In genomic region chr5:76305616-76306015, GRCm38 (mm10) we compare ENCODE assay signal across 9 mouse cellular contexts. TPM values are rescaled to one million over a fixed set of nuclear protein-coding genes. Genes with fewer than 3 reads are reported as not detected.
DNase-seq lines count a peak whose midpoint lies in the region; ATAC-seq and TF ChIP-seq lines count a peak whose summit lies in the region.
"Had no signal": no experiment of that assay in that cellular context is flagged by ENCODE, and none has a peak within 500 bp of the region (broad histone marks: within the 10 kb centered on the region; RNA-seq: fewer than 3 reads in every experiment).

No protein-coding gene starts in this region.

- no peak for TF ChIP-seq EP300 in ES-Bruce4 (IDR thresholded peaks at IDR 0.05; ENCODE audit: insufficient read depth, low read depth, low read length)

- TF ChIP-seq POLR2A in ES-Bruce4 (IDR thresholded peaks at IDR 0.05; ENCODE audit: insufficient read depth, low read length), result no peak

- H3K4me1 ChIP-seq in ES-Bruce4 (ENCODE audit: control insufficient read depth, insufficient read depth, low read length), result no peaks in the 10 kb centered on the region
- peaks cover 19% of the 10 kb centered on the region for H3K4me1 ChIP-seq in embryonic facial prominence, embryonic 14.5 days (ENCODE audit: control insufficient read depth, insufficient read depth, low read length)
- H3K4me1 ChIP-seq in kidney, embryonic 14.5 days (ENCODE audit: control insufficient read depth, insufficient read depth, low read length), result peaks cover 9% of the 10 kb centered on the region
- peaks cover 27% of the 10 kb centered on the region for H3K4me1 ChIP-seq in midbrain, embryonic 15.5 days

- ATAC-seq in embryonic facial prominence, embryonic 14.5 days (ENCODE audit: low read depth), result no peak
- ATAC-seq in kidney, embryonic 14.5 days (ENCODE audit: low FRiP score, low TSS enrichment), result peak; percentile 32; the same call in 1 of the 2 replicates
- ATAC-seq in midbrain, embryonic 15.5 days (replicated peaks), result no peak

- no peaks in the 10 kb centered on the region for H3K27me3 ChIP-seq in ES-Bruce4 (ENCODE audit: control insufficient read depth, insufficient read depth, low read length, poor library complexity, severe bottlenecking)
- no peaks in the 10 kb centered on the region for H3K27me3 ChIP-seq in embryonic facial prominence, embryonic 14.5 days (replicated peaks; ENCODE audit: control insufficient read depth, insufficient read depth, low read length)
- no peaks in the 10 kb centered on the region for H3K27me3 ChIP-seq in kidney, embryonic 14.5 days (ENCODE audit: control insufficient read depth, insufficient read depth, low read length)
- no peaks in the 10 kb centered on the region for H3K27me3 ChIP-seq in midbrain, embryonic 15.5 days (replicated peaks)

- peak; percentile 21 to 22 for DNase-seq in cerebellum, adult 18-20 months
- no peak for DNase-seq in cerebellum, postnatal 36 days
- peak; percentile 26 for DNase-seq in embryonic facial prominence, embryonic 14.5 days (ENCODE audit: low spot score)
- no peak for DNase-seq in right cerebral cortex, postnatal 25 days
- DNase-seq in spleen, adult 12 weeks (ENCODE audit: low spot score), result no peak

- no peak overlapping the region for H3K27ac ChIP-seq in ES-Bruce4 (ENCODE audit: insufficient read depth, low read length)
- no peak overlapping the region for H3K27ac ChIP-seq in embryonic facial prominence, embryonic 14.5 days (replicated peaks; ENCODE audit: low read depth, low read length)
- no peak overlapping the region for H3K27ac ChIP-seq in kidney, embryonic 14.5 days (ENCODE audit: low read depth, low read length)
- H3K27ac ChIP-seq in midbrain, embryonic 15.5 days, result 0 out of 2 replicates have a peak overlapping the region, but pooled peaks have one; percentile 38

- peak overlapping the region; percentile 93 for H3K4me2 ChIP-seq in embryonic facial prominence, embryonic 14.5 days (ENCODE audit: low read depth, low read length)
- peak overlapping the region; percentile 73 for H3K4me2 ChIP-seq in kidney, embryonic 14.5 days (replicated peaks; ENCODE audit: low read depth, low read length)
- peak overlapping the region; percentile 75 for H3K4me2 ChIP-seq in midbrain, embryonic 15.5 days

- no peak for TF ChIP-seq CTCF in ES-Bruce4 (IDR thresholded peaks at IDR 0.05; ENCODE audit: low read depth, low read length)

- no peaks in the 10 kb centered on the region for H3K9me3 ChIP-seq in ES-Bruce4 (replicated peaks; ENCODE audit: control insufficient read depth, insufficient read depth, low read length, poor library complexity, severe bottlenecking)
- H3K9me3 ChIP-seq in embryonic facial prominence, embryonic 14.5 days (ENCODE audit: control insufficient read depth, low read length), result no peaks in the 10 kb centered on the region
- no peaks in the 10 kb centered on the region for H3K9me3 ChIP-seq in kidney, embryonic 14.5 days (ENCODE audit: control insufficient read depth, low read length)
- H3K9me3 ChIP-seq in midbrain, embryonic 15.5 days, result no peaks in the 10 kb centered on the region
- H3K9me3 ChIP-seq: G1E had no signal

- H3K4me3 ChIP-seq in ES-Bruce4 (ENCODE audit: low read depth, low read length), result no peak overlapping the region
- peak overlapping the region; percentile 95 for H3K4me3 ChIP-seq in embryonic facial prominence, embryonic 14.5 days (ENCODE audit: low read depth, low read length)
- peak overlapping the region; percentile 96 for H3K4me3 ChIP-seq in kidney, embryonic 14.5 days (ENCODE audit: low read length)
- H3K4me3 ChIP-seq in midbrain, embryonic 15.5 days, result peak overlapping the region; percentile 98

- H3K9ac ChIP-seq in ES-Bruce4 (ENCODE audit: low read depth, poor library complexity, severe bottlenecking), result peak overlapping the region; percentile 100; the same call in 1 of the 2 replicates
- H3K9ac ChIP-seq in embryonic facial prominence, embryonic 14.5 days (ENCODE audit: low read depth, low read length), result peak overlapping the region; percentile 92
- H3K9ac ChIP-seq in kidney, embryonic 14.5 days (ENCODE audit: low read depth, low read length), result 0 out of 2 replicates have a peak overlapping the region, but pooled peaks have one; percentile 96
- peak overlapping the region; percentile 92 for H3K9ac ChIP-seq in midbrain, embryonic 15.5 days

- no peaks in the 10 kb centered on the region for H3K36me3 ChIP-seq in ES-Bruce4 (ENCODE audit: control insufficient read depth, insufficient read depth, low read length, poor library complexity, severe bottlenecking)
- H3K36me3 ChIP-seq in embryonic facial prominence, embryonic 14.5 days (ENCODE audit: control insufficient read depth, insufficient read depth, low read length), result no peaks in the 10 kb centered on the region
- H3K36me3 ChIP-seq in kidney, embryonic 14.5 days (ENCODE audit: control insufficient read depth, insufficient read depth, low read length), result no peaks in the 10 kb centered on the region
- no peaks in the 10 kb centered on the region for H3K36me3 ChIP-seq in midbrain, embryonic 15.5 days (replicated peaks)

- WGBS in embryonic facial prominence, embryonic 14.5 days, result 3% methylated on average over 8 of the region's 8 CpGs
- 5% methylated on average over 8 of the region's 8 CpGs for WGBS in kidney, embryonic 14.5 days
- WGBS in midbrain, embryonic 15.5 days, result 2% methylated on average over 8 of the region's 8 CpGs

RNA-seq across cellular contexts. Expression of gene Clock, which starts 1.0 kb away (rescaled TPM):
- 14.8 and 17.0 TPM in 2 replicates for polyA plus RNA-seq in ES-Bruce4 (2011; ENCODE audit: insufficient read depth, insufficient read length, low read depth, missing spikeins)
- 12.6 and 13.2 TPM in 2 replicates for polyA plus RNA-seq in embryonic facial prominence, embryonic 14.5 days (2014; fragmentation: Nextera tagmentation; extraction: Ambion mirVana)
- polyA plus RNA-seq in kidney, embryonic 14.5 days (2014; fragmentation: Nextera tagmentation; extraction: Ambion mirVana), result 11.6 and 15.5 TPM in 2 replicates
- polyA plus RNA-seq in midbrain, embryonic 15.5 days (2015; fragmentation: Nextera tagmentation; extraction: Ambion mirVana), result 15.0 and 16.8 TPM in 2 replicates

RNA-seq across cellular contexts. Expression of gene Pdcl2, which starts 25.3 kb away (rescaled TPM):
- 1.2 and 1.3 TPM in 2 replicates for polyA plus RNA-seq in ES-Bruce4 (2011; ENCODE audit: insufficient read depth, insufficient read length, low read depth, missing spikeins)
- not detected in 2 replicates for polyA plus RNA-seq in embryonic facial prominence, embryonic 14.5 days (2014; fragmentation: Nextera tagmentation; extraction: Ambion mirVana)
- not detected in 2 replicates for polyA plus RNA-seq in kidney, embryonic 14.5 days (2014; fragmentation: Nextera tagmentation; extraction: Ambion mirVana)
- not detected in 2 replicates for polyA plus RNA-seq in midbrain, embryonic 15.5 days (2015; fragmentation: Nextera tagmentation; extraction: Ambion mirVana)
- polyA plus RNA-seq: G1E had no signal

RNA-seq across cellular contexts. Expression of gene Nmu, which starts 58.0 kb away (rescaled TPM):
- not detected in 2 replicates for polyA plus RNA-seq in ES-Bruce4 (2011; ENCODE audit: insufficient read depth, insufficient read length, low read depth, missing spikeins)
- not detected in 2 replicates for polyA plus RNA-seq in embryonic facial prominence, embryonic 14.5 days (2014; fragmentation: Nextera tagmentation; extraction: Ambion mirVana)
- polyA plus RNA-seq in kidney, embryonic 14.5 days (2014; fragmentation: Nextera tagmentation; extraction: Ambion mirVana), result 0.27 and 0.33 TPM in 2 replicates
- polyA plus RNA-seq in midbrain, embryonic 15.5 days (2015; fragmentation: Nextera tagmentation; extraction: Ambion mirVana), result 0.56 TPM in 1 of 2 replicates, not detected in the other
- polyA plus RNA-seq: G1E had no signal

Comparison
In these comparisons a context has a peak if more than half of its experiments do, and no peak if none do; other contexts are left out.
1. DNase-seq: peak in cerebellum, adult 18-20 months (2 of 2) and embryonic facial prominence, embryonic 14.5 days (single experiment); none in cerebellum, postnatal 36 days (0 of 2), right cerebral cortex, postnatal 25 days (single experiment) and spleen, adult 12 weeks (single experiment).
2. Peak in every context shown above with its lines, with median percentiles within 50 percentile points of each other: H3K9ac ChIP-seq and H3K4me2 ChIP-seq.